Mouse (Mus musculus): Measurements from ENCODE around the gene Ackr4.

The Ackr4 gene

DNA sequence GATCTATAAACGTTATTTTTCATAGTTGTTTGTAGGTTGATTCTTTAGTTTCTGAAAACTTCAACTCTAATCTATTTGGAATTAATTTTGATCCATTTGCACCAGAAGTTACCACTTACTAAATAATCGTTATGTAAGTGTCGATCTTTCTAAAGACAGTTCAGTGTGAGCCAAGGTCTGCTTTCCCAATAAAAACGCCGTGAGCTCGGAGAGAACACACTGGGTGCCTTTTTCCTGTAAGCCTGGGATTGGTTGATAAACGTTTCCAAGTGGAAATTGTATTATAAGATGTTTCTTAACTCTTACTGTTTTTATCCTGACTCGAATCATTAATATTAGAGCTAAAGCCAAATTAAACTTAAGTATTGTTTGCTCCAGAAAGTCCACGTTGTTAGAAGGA is 19.8 kb downstream of the Ackr4 start:
- DNase-seq (ENCODE audit: low spot score in 2 of 2), result no peak

DNA sequence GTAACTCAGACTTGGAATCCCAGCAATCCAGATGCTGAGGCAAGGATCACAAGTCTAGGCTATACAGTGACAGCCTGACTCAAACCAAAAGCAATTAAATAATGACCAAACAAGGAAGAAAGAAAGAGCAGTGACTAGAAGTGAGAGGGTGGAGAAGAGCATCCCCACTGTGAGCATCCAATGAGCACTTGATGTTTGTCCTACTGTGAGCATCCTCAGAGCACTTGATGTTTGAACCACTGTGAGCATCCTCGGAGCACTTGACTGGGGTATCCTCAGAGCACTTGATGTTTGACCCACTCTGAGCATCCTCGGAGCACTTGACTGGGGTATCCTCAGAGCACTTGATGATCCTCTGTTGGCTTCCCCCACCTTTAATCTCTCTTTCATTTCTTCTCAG is 21.7 kb downstream of the Ackr4 start:
- no peak for DNase-seq (ENCODE audit: low spot score in 2 of 2)

DNA sequence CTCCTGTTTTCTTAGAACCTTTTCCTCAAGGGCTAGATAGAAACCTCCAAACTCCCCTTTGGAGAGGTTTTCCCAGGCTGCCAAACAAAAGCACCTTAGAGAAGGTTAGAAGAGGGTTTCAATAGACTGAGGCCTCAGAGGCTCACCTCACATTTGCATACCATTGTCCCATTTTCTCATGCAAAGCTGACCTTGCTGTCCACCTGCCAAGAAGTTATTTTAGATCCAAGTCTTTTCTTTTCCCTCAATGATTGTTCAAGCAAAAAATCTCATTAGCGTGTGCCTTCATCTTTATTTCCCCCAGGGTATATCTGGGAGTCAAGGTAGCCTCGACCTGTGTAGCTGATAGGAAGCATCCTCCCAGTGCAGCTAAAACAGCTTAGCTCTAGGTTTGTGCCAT is 23.8 kb downstream of the Ackr4 start:
- DNase-seq (ENCODE audit: low spot score in 2 of 2), result no peak

DNA sequence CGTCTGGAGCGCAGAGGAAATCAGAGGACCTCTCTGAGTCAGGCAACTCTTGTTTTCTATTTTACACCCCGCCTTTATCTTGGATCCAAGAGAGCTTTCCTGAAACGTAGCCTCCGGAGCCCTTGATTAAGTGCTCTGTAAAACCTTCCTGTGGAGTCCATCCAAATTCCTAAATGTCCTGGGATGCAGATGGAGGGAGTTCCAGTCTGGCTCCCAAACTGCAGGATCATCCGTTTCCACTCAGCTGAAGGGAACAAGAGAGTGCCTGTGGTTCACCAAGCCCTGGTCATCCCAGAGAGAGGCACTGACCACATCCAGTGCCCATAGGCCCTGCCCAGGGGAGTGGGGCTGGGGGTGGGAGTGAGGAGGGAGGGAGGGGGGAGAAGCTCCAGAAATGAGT is 24.4 kb downstream of the Ackr4 start:
- no peak for DNase-seq (ENCODE audit: low spot score in 2 of 2)

DNA sequence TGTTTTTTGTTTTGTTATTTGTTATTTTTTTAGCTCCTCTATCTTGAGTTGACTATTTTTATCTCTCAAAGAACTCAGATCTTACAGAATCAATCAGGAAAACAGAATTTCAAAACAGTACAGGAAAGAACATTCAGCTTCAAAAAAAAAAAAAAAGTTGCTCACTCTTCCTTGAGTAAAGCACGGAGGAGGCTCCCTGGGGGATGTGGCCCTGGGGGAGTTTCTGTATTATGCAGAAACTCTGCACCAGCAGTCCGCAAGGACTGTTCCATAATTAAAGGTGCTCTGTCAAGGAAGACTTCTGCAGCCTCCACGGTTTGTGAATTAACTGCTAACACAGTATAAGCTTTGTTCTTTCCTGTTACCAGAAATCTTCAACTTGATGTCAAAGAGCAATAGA is 25.3 kb downstream of the Ackr4 start:
- DNase-seq (ENCODE audit: low spot score in 2 of 2), result no peak

DNA sequence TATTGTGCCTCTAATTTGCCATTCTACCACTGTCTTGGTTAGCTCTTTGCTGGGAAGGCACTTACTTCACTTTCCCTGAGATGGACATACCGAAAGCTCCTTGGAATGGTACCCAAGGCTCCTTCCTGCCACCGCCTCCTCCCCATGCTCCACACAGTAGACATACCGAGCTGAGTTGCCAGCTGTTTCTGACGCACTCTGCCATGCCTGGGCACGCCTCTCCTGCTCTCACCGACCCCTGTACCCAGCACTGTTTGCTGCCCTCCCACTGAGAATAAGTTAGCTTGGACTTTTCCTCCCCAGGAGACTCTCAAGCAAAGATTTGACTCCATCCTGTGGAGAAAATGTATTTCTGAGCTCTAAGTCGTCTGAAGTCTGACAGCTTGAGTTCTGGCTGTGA is 25.9 kb downstream of the Ackr4 start:
- no peak for DNase-seq (ENCODE audit: low spot score in 2 of 2)

DNA sequence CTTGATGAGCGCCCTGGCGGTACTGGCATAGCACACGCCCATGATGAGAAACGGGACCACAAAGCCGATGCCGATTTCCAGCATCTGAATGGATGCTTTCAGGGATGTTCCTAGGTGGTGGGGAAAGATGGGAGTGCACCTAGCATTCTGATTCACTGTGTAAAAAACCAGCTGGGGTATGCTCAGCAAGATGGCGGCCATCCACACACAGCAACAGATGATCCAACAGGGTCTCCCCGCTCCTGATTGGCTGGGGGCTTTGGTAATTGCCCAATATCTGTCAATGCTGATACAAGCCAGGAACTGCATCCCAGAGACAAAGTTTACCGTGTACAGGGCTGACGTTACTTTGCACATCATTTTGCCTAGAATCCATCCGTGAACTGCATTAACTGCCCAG is 27.7 kb downstream of the Ackr4 start:
- DNase-seq (ENCODE audit: low spot score in 2 of 2), result no peak

DNA sequence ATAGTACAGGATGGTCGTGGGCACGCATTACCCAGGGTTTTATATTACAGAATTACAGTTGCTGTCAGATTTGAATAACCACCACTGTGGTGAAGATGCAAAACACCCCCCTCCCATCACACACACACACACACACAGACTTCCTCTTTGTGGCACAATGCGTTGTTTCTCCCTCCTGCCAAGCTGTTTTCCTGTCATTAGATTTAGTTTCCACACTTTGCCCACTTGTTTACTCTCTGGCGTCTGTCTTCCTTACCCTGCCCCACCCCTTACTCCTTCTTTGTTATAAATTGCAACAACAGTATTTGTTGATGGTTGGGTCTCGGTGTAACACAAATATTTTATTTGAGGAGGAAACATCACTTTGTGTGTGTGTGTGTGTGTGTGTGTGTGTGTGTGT is 28.5 kb downstream of the Ackr4 start:
- no peak for DNase-seq (ENCODE audit: low spot score in 2 of 2)

DNA sequence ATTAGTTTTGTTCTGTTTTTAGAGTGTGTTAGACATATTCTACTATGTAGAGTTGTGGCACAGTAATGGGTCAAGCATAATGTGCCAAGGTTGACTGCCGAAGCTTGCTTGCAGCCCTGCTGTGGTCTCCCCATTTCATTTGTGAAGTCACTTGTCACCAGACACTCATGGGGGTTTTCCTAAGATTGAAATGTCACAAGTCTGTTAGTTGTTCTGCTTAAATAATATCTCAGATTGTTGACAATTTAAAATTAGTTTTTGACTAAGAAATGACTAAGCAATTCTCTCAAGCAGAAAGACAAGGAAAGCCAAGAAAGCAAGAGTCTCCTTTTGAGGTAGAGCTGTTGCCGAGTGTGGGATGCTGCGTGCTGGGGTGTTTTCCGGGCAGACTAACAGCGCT is 33.8 kb downstream of the Ackr4 start:
- DNase-seq (ENCODE audit: low spot score in 2 of 2), result no peak

DNA sequence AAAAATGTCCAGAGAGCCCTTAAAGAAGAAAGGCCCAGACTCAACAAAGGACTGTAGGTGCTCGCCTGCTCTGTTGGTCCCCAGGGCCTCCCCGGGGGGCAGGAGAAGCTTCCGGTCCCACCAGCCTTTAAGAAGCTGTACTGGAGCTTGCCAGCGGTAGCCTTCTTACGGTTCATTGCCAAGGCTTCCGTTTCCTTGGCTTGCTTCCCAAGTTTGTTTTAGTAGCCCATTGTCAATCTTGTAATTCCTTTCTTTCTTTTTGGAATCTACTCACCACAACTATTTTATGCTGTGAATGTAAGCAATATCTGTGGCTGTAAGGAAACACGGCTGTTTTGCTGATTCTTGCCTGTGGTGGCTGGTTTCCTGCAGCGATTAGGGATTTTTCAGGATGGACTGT is 38.2 kb downstream of the Ackr4 start:
- DNase-seq (ENCODE audit: low spot score in 2 of 2), result peak; percentile 36 to 51

DNA sequence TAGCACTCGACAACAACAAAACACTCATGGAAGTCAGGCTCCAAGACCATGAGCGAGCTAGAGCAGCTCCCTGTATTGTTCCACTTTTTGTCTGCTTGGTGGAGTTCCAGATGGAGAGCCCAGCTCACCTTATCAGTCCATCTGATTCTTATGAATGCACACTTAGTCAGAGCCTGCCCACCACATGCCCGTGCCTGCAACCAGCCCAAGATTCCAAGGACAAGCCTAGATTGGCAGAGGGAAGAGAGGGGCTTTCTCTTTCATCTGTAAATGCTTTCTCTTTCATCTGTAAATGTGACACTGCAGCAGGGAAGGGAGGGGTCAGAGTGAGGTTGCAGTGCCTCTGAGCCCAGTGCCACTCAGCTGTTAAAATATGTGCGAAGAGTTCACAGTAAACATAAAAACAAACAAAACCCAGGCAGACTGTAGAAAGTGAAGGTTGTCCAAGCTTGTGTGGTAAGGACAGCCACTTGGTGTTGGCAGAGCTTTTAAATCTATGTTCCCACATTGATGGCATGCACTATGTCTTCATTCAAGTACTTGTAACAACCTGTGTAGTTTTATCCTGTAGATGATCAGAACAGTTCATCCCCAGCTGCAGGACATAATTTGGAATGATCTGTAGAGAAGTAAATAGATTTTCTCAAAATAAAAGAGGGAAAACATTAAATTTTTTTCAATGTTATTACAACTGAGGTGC is 40.9 kb downstream of the Ackr4 start:
- DNase-seq (ENCODE audit: low spot score in 2 of 2), result no peak

DNA sequence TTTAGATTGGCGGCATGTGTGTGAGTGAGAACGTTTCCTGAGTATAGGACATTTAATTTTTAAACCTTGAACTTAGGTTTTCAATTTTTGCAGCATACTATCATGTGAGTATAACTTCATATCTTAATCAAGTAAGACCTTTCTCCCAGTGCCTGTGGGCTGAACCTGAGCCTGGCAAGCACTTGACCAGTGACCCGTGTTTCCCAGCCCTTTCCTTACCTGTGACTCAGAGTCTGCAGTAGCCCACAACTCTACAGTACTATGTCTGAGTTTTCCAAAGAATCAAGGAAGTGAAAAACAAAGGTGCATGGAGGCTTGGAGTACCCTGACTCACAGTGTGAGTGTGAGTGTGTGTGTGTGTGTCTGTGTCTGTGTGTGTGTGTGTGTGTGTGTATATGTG is 46.7 kb downstream of the Ackr4 start:
- no peak for DNase-seq (ENCODE audit: low spot score in 2 of 2)

DNA sequence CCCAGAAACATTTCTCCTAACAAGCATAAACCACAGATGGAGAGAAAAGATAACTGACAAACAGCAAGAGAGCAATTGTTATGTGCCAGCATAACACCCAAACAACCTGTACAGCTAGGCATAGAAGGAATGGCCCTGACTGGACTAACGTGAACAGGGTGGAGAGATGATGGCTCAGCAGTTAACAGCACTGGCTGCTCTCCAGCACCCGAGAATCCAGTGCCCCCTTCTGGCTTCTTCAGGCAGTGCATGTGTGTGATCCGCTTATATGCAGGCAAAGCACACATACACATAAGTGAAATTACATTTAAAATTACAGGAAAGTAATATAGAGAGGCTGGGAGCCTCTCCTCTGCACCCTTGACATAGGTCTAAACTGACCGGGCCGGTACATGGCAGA is 47.4 kb downstream of the Ackr4 start:
- peak in 1 of 2 experiments; percentile 44 for DNase-seq (ENCODE audit: low spot score in 2 of 2)

DNA sequence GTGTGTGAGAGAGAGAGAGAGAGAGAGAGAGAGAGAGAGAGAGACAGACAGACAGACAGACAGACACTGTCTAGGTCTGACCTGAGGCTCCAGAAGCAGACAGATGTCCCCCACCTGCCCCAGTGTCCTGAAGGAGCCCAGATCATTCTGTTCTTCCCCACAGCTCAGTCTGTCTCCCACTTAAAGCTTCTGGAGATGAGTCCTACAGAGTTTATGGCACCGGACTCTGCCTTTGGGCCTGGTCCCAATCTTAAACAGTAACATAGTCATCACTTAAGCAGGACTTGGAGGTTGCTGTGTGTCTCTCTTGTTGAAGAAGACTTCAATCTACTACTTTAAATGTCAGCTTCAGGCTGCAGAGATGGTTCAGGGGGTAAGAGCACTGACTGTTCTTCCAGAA is 48.0 kb downstream of the Ackr4 start:
- DNase-seq (ENCODE audit: low spot score in 2 of 2), result no peak

DNA sequence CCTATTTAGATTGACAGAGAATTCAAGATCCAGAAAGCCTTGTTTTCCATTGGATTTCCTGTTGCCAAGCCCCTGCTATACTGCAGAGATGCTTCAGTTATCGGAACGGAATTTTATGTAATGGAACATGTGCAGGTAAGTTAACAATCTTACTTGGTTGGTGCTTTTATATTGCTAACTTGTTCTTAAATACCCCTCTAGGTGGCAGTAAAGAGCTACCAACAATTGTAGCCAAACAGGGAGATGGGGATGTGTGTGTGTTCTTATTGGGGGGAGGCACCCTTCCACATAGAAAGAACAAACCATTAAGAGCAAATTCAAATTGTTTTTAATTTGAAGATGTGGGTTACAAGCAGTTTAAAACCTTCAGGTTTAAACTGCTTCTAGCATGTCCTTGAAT is 50.9 kb downstream of the Ackr4 start:
- DNase-seq (ENCODE audit: low spot score in 2 of 2), result no peak

DNA sequence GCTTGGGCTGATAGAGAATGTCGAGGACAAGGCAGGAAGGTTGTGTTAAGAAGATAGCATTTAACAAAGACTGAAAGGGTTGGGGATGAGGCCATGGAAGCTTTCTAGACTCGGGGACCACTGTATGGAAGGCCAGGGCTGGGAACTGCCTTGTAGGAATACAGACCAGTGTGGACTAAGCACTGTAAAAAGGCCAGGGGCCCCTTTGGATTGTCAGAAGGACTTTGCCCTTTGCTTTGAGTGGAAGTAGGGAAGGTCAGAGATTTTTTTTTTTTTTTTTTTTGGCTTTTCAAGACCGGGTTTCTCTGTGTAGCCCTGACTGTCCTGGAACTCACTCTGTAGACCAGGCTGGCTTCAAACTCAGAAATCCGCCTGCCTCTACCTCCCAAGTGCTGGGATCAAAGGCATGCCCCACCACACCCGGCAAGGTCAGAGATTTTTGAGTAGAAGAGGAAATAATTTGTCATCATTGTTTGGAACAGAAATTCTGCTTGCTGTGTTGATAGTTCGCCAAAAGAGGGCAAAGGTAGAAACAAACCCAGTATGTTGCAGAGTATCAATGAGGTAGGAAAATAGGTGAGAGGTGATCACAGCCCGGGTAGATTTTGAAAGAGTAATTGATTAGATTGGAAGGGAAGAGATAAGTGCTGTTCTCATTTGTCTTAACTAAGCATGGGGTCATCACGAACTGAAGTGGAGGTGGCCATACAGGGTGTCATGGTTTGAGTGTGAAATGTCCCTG is 55.7 kb downstream of the Ackr4 start:
- DNase-seq (ENCODE audit: low spot score in 2 of 2), result no peak

DNA sequence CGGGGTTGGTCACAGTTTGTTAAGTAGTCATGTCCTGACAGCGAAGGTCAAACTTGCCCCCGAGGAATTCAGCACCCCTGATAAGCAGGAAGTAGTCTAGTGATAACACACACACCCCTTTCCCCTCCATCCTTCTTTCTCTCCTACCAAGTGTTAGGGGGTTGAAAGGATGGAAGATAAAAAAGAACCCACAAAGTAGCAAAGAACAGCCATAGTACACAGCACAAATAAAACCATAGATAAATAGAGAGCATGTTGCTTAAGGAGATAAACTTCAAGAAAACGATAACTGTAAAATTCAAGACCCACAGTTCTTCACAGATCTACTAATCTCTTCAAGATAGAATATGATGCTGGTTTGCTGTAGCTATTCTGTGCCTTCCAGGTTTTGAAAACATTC is 56.5 kb downstream of the Ackr4 start:
- DNase-seq (ENCODE audit: low spot score in 2 of 2), result no peak

DNA sequence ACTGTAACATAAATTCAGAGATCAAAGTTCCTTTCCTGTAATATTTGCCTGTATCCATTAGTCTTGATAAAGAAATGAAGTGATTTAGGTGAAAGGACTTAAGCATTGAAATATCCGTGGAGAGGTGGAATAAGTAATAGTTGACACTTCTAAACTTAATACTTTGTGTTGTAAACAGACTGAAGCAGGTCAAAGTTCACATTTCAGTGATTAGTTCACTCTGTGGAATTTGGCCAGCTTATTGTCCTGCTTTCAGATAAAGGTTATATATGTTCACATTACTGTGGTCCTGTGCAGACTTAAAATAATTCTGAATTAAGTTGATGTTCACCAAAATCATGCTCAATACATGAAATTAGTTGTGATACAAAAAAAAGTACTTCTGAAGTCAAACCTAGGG is 62.2 kb downstream of the Ackr4 start:
- no peak for DNase-seq (ENCODE audit: low spot score in 2 of 2)

DNA sequence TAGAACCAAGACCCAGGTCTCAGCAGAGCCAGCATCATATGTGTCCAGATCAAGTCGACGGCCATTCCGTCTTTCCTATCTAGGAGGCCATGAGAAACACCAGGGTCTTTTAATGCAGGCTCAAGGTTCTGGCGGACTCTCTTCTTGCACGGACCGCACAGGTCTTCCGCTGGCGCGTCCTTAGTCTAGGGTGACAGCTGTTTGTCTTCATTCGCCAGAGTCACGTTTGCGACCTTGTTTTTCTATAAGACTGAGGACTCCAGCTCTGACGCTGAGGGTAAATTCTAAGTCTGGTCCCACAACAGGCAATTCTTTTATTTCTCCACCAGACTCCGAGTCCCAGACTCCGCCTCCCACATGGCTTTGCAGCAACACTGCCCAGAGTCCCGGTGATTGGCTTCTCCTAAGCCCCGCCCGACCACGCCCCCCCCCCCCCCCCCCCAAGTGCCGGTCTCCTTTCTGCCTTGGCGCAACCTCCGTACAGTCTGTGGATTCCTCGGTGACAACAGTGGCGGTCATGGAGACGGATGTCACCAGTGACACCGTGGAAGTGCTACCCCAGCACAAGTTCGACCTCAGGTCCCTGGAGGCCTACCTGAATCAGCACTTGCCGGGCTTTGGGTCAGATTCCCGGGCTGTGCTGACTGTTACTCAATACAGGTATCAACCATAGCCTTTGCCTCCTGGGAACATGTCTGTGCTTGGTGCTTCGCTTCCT is 63.3 kb downstream of the Ackr4 start, which contains the start of gene Acad11:
Gene Acad11 (plus strand): TSS at position 134 of the 718 bp plus-strand sequence.
- peak; percentile 88 to 92 for DNase-seq (ENCODE audit: low spot score in 2 of 2)

DNA sequence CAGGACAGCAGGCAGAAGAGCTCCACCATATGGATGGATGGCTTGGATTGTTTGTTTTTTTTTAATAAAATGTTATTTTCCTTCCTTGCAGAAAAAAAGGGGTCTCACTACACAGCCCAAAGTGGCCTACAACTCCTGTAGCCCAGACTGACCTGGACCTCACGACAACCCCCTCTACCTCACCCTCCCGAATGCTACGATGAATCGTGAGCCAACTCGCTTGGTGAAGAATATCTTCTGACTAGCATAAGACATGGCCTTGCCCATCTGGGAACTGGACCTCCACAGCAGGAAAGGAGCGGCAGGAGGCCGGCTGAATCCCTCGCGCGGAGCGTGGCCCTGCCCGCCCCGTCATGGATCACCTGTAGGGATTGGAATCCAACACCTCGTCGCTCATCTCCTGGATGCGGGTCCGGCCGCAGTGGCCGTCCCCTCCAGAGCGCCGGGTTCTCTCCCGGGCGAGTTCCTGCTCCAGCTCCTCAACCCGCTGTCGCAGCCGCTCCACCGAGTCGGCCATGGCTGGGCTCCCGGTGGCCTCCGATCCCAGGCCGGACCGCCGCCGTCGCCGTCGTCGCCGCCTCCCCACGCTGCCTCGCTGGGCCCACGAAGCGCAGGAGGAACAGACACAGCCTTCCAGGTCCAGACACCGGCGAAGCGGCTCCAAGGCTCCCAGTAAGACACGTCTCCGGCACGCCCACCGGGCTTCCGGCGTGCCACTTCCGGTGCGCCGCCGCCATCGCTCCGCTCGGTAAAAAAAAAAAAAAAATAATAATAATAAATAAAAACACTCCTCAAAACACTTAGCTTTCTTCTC is 64.1 kb downstream of the Ackr4 start, which contains the start of gene Uba5:
Gene Uba5 (minus strand): TSS at position 705 of the 814 bp plus-strand sequence.
- DNase-seq (ENCODE audit: low spot score in 2 of 2), result peak; percentile 79 to 85

DNA sequence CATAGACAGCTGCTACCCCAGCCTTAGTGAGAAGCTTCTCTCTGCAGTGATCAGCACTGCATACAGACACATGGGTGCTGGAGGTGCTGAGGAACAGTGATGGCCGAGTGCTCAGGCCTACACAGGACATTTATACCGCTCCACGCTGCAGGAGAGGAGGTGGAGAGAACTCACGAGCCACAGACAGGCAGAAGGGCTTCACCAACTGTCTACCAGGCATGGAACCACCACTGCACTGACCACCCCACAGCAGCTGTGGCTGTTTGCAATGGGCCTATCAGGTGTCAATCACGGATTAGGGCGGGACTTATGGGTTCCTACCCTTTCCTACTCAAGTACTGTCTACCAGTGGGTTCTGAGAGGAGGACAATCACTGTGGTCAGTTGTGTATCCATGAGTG is 75.7 kb downstream of the Ackr4 start:
- DNase-seq (ENCODE audit: low spot score in 2 of 2), result no peak

DNA sequence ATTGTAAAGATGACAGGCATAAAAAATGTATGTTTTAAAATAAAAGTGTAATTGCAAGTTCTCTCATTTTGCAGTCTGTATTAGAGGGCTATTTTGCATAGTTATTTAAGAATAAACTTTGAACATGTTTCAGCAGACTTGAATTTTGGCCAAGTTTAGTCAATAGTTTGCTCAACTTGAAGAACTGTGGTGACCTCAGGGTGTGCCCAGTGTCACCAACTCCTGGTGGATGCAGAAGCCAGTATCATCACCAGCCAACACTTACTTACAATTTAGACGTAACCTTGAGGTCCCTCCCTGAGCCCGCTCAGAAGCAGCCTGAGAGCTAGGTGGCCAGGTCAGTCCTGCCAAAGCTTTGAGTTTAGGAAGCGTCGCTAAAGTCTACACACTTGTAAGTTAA is 83.1 kb downstream of the Ackr4 start:
- no peak for DNase-seq (ENCODE audit: low spot score in 2 of 2)

All from right cerebral cortex, postnatal 10 days (tissue).